Mouse (Mus musculus) erythroblast, embryonic 14.5 days (primary cell): Measurements from ENCODE around the gene Pde4d.

Source experiments
- GATA1 ChIP-seq: IDR thresholded peaks from 2 replicates; pipeline ENCODE4 v1.6.1; 2012; ENCODE audit warnings: low read length, inconsistent platforms, mixed read lengths
- TAL1 ChIP-seq: IDR thresholded peaks from 3 replicates; pipeline ENCODE4 v1.6.1; 2012; ENCODE audit warnings: low read length, inconsistent platforms, mixed read lengths

DNA sequence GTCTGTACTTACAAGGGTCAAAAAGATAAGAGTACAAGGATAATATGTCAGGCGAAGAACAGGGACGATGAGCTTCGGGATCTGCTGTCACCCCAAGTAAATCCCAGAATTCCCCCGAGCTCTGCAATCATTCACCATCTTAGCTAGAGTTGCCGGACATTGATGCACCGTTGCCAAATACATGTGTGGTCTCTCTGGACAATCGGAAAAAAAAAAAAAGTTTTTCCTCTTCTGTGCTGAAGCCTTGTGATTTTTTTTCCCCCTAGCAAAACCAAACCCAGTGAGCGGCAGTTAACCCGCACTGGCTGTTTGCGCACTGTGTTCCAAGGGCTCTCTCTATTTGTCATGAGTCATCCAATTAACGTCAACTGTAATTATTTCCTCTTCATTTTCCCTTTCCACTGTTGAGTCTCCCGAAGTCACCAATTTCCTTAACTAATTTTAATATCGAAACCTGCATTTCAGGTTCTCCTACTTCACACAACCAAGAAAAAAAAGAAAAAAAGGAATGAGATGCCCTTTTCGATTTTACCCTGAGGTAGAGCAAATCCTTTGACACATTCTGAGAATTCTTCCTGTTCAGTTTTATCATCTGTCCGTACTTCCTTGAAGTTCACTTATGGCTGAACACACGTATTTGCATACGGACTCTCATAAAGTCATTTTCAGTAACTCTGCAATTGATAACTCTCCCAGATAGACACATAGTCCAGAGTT lies 780.0 kb downstream of the Pde4d start:
- TF ChIP-seq GATA1 (no peak), TAL1 (no peak)
